Mouse (Mus musculus): ENCODE measurements around the gene Mast1. TPM values are rescaled to one million over a fixed set of nuclear protein-coding genes. Genes with fewer than 3 reads are reported as not detected.

Gene Mast1
- polyA plus RNA-seq, 1 experiment from 2014 or later, result 69.5 TPM

- Histone ChIP-seq H3K27me3 (ENCODE audit: control insufficient read depth, insufficient read depth, low read length) (no peaks in the 10 kb centered on the region), H3K9me3 (ENCODE audit: control insufficient read depth, low read length) (no peaks in the 10 kb centered on the region), H3K4me1 (ENCODE audit: control insufficient read depth, insufficient read depth, low read length) (peaks cover 28% of the 10 kb centered on the region), H3K9ac (replicated peaks; ENCODE audit: low read length) (no peak overlapping the region), H3K36me3 (ENCODE audit: control insufficient read depth, insufficient read depth, low read length) (peaks cover 22% of the 10 kb centered on the region), H3K4me3 (replicated peaks; ENCODE audit: low read depth, low read length) (no peak overlapping the region), H3K4me2 (ENCODE audit: low read length) (peak overlapping the region; percentile 96; the same call in 1 of the 2 replicates), H3K27ac (replicated peaks; ENCODE audit: low read depth, low read length) (no peak overlapping the region)
- ATAC-seq (ENCODE audit: low FRiP score, low TSS enrichment) (no peak), DNase-seq (no peak)
- 89% methylated on average over 13 of the region's 13 CpGs for WGBS
Measured at GRCm38 (mm10) chr8:84967532-84968304, 30.6 kb upstream of the Mast1 start.

GRCm38 (mm10) chr8:84966603-84967002, 29.4 kb upstream of the Mast1 start:
- WGBS, result 65% methylated on average over 3 of the region's 3 CpGs
- no peak for ATAC-seq (ENCODE audit: low FRiP score, low TSS enrichment)
- H3K27ac ChIP-seq (replicated peaks; ENCODE audit: low read depth, low read length), result 0 out of 2 replicates have a peak overlapping the region, but pooled peaks have one; percentile 63

GRCm38 (mm10) chr8:84965731-84966291, 28.7 kb upstream of the Mast1 start:
- peak; percentile 85 for ATAC-seq (ENCODE audit: low FRiP score, low TSS enrichment)
- H3K4me2 ChIP-seq (ENCODE audit: low read length), result peak overlapping the region; percentile 79
- H3K4me1 ChIP-seq (ENCODE audit: control insufficient read depth, insufficient read depth, low read length), result peaks cover 23% of the 10 kb centered on the region
- no peaks in the 10 kb centered on the region for H3K9me3 ChIP-seq (ENCODE audit: control insufficient read depth, low read length)
- peak overlapping the region; percentile 63 for H3K27ac ChIP-seq (replicated peaks; ENCODE audit: low read depth, low read length)
- H3K9ac ChIP-seq (replicated peaks; ENCODE audit: low read length), result peak overlapping the region; percentile 56
- peak overlapping the region; percentile 57 for H3K4me3 ChIP-seq (replicated peaks; ENCODE audit: low read depth, low read length)
- under 1% methylated on average over 41 of the region's 41 CpGs for WGBS
- H3K27me3 ChIP-seq (ENCODE audit: control insufficient read depth, insufficient read depth, low read length), result no peaks in the 10 kb centered on the region
- H3K36me3 ChIP-seq (ENCODE audit: control insufficient read depth, insufficient read depth, low read length), result peaks cover 5% of the 10 kb centered on the region
- peak; percentile 98 for DNase-seq

More at GRCm38 (mm10) chr8:84966603-84967002, 29.4 kb upstream of the Mast1 start:
- Histone ChIP-seq H3K4me2 (ENCODE audit: low read length) (peak overlapping the region; percentile 79), H3K9me3 (ENCODE audit: control insufficient read depth, low read length) (no peaks in the 10 kb centered on the region), H3K4me1 (ENCODE audit: control insufficient read depth, insufficient read depth, low read length) (peaks cover 28% of the 10 kb centered on the region), H3K36me3 (ENCODE audit: control insufficient read depth, insufficient read depth, low read length) (peaks cover 12% of the 10 kb centered on the region), H3K4me3 (replicated peaks; ENCODE audit: low read depth, low read length) (no peak overlapping the region; the same call in 1 of the 2 replicates), H3K27me3 (ENCODE audit: control insufficient read depth, insufficient read depth, low read length) (no peaks in the 10 kb centered on the region), H3K9ac (replicated peaks; ENCODE audit: low read length) (no peak overlapping the region; the same call in 1 of the 2 replicates)
- no peak for DNase-seq

- Histone ChIP-seq H3K9ac (replicated peaks; ENCODE audit: low read length) (no peak overlapping the region), H3K4me2 (ENCODE audit: low read length) (no peak overlapping the region), H3K27ac (replicated peaks; ENCODE audit: low read depth, low read length) (no peak overlapping the region), H3K4me1 (ENCODE audit: control insufficient read depth, insufficient read depth, low read length) (peaks cover 16% of the 10 kb centered on the region), H3K9me3 (ENCODE audit: control insufficient read depth, low read length) (no peaks in the 10 kb centered on the region), H3K27me3 (ENCODE audit: control insufficient read depth, insufficient read depth, low read length) (no peaks in the 10 kb centered on the region), H3K36me3 (ENCODE audit: control insufficient read depth, insufficient read depth, low read length) (peaks cover 12% of the 10 kb centered on the region; the same call in 1 of the 2 replicates), H3K4me3 (replicated peaks; ENCODE audit: low read depth, low read length) (no peak overlapping the region)
- no peak for ATAC-seq (ENCODE audit: low FRiP score, low TSS enrichment)
- 88% methylated on average over 4 of the region's 4 CpGs for WGBS
- no peak for DNase-seq
Measured at GRCm38 (mm10) chr8:84963952-84964351, 26.8 kb upstream of the Mast1 start.

GRCm38 (mm10) chr8:84959811-84960210, 22.7 kb upstream of the Mast1 start:
- H3K27ac ChIP-seq (replicated peaks; ENCODE audit: low read depth, low read length), result no peak overlapping the region
- peaks cover 19% of the 10 kb centered on the region; the same call in 1 of the 2 replicates for H3K36me3 ChIP-seq (ENCODE audit: control insufficient read depth, insufficient read depth, low read length)
- H3K27me3 ChIP-seq (ENCODE audit: control insufficient read depth, insufficient read depth, low read length), result no peaks in the 10 kb centered on the region
- ATAC-seq (ENCODE audit: low FRiP score, low TSS enrichment), result no peak
- 90% methylated on average over 7 of the region's 7 CpGs for WGBS
- no peak overlapping the region for H3K9ac ChIP-seq (replicated peaks; ENCODE audit: low read length)
- no peak for DNase-seq
- H3K4me1 ChIP-seq (ENCODE audit: control insufficient read depth, insufficient read depth, low read length), result peaks cover under 1% of the 10 kb centered on the region; the same call in 1 of the 2 replicates
- no peak overlapping the region for H3K4me3 ChIP-seq (replicated peaks; ENCODE audit: low read depth, low read length)
- no peaks in the 10 kb centered on the region for H3K9me3 ChIP-seq (ENCODE audit: control insufficient read depth, low read length)
- no peak overlapping the region for H3K4me2 ChIP-seq (ENCODE audit: low read length)

- Histone ChIP-seq H3K27ac (replicated peaks; ENCODE audit: low read depth, low read length) (no peak overlapping the region), H3K36me3 (ENCODE audit: control insufficient read depth, insufficient read depth, low read length) (peaks cover 19% of the 10 kb centered on the region; the same call in 1 of the 2 replicates), H3K9me3 (ENCODE audit: control insufficient read depth, low read length) (no peaks in the 10 kb centered on the region), H3K4me3 (replicated peaks; ENCODE audit: low read depth, low read length) (no peak overlapping the region), H3K27me3 (ENCODE audit: control insufficient read depth, insufficient read depth, low read length) (no peaks in the 10 kb centered on the region), H3K9ac (replicated peaks; ENCODE audit: low read length) (no peak overlapping the region), H3K4me1 (ENCODE audit: control insufficient read depth, insufficient read depth, low read length) (no peaks in the 10 kb centered on the region), H3K4me2 (ENCODE audit: low read length) (no peak overlapping the region)
- WGBS, result 51% methylated on average over 2 of the region's 2 CpGs
- DNase-seq, result peak; percentile 91
- ATAC-seq (ENCODE audit: low FRiP score, low TSS enrichment), result no peak
Measured at GRCm38 (mm10) chr8:84956768-84957167, 19.6 kb upstream of the Mast1 start.

GRCm38 (mm10) chr8:84952612-84953255, 15.6 kb upstream of the Mast1 start:
- H3K27me3 ChIP-seq (ENCODE audit: control insufficient read depth, insufficient read depth, low read length), result peaks cover 15% of the 10 kb centered on the region
- no peak for DNase-seq
- 10% methylated on average over 18 of the region's 18 CpGs for WGBS

GRCm38 (mm10) chr8:84949753-84950152, 12.6 kb upstream of the Mast1 start:
- Histone ChIP-seq H3K27me3 (ENCODE audit: control insufficient read depth, insufficient read depth, low read length) (peaks cover 29% of the 10 kb centered on the region), H3K4me2 (ENCODE audit: low read length) (no peak overlapping the region), H3K9me3 (ENCODE audit: control insufficient read depth, low read length) (no peaks in the 10 kb centered on the region), H3K27ac (replicated peaks; ENCODE audit: low read depth, low read length) (no peak overlapping the region), H3K9ac (replicated peaks; ENCODE audit: low read length) (no peak overlapping the region), H3K4me3 (replicated peaks; ENCODE audit: low read depth, low read length) (no peak overlapping the region), H3K4me1 (ENCODE audit: control insufficient read depth, insufficient read depth, low read length) (peaks cover 21% of the 10 kb centered on the region), H3K36me3 (ENCODE audit: control insufficient read depth, insufficient read depth, low read length) (no peaks in the 10 kb centered on the region)
- ATAC-seq (ENCODE audit: low FRiP score, low TSS enrichment), result no peak
- WGBS, result 14% methylated on average over 12 of the region's 12 CpGs
- no peak for DNase-seq

More at GRCm38 (mm10) chr8:84952612-84953255, 15.6 kb upstream of the Mast1 start:
- no peaks in the 10 kb centered on the region for H3K9me3 ChIP-seq (ENCODE audit: control insufficient read depth, low read length)
- H3K4me2 ChIP-seq (ENCODE audit: low read length), result no peak overlapping the region
- no peak overlapping the region for H3K4me3 ChIP-seq (replicated peaks; ENCODE audit: low read depth, low read length)
- no peak overlapping the region for H3K27ac ChIP-seq (replicated peaks; ENCODE audit: low read depth, low read length)
- ATAC-seq (ENCODE audit: low FRiP score, low TSS enrichment), result no peak
- H3K9ac ChIP-seq (replicated peaks; ENCODE audit: low read length), result no peak overlapping the region
- no peaks in the 10 kb centered on the region for H3K4me1 ChIP-seq (ENCODE audit: control insufficient read depth, insufficient read depth, low read length)
- H3K36me3 ChIP-seq (ENCODE audit: control insufficient read depth, insufficient read depth, low read length), result 0 out of 2 replicates have a peak, but pooled peaks cover under 1% of the 10 kb centered on the region
